Mouse (Mus musculus) thymus, postnatal 36 days (tissue): ENCODE results near the gene Srsf10.
A peak's percentile ranks its signal among the peaks of the same experiment; 100 is the strongest.

Experiments used
- DNase-seq, 2 experiments: peaks; one replicate each; pipeline ENCODE4 v3.0.0; 2022; ENCODE audit warnings: mixed read lengths in 2 of 2

Srsf10 gene

DNA sequence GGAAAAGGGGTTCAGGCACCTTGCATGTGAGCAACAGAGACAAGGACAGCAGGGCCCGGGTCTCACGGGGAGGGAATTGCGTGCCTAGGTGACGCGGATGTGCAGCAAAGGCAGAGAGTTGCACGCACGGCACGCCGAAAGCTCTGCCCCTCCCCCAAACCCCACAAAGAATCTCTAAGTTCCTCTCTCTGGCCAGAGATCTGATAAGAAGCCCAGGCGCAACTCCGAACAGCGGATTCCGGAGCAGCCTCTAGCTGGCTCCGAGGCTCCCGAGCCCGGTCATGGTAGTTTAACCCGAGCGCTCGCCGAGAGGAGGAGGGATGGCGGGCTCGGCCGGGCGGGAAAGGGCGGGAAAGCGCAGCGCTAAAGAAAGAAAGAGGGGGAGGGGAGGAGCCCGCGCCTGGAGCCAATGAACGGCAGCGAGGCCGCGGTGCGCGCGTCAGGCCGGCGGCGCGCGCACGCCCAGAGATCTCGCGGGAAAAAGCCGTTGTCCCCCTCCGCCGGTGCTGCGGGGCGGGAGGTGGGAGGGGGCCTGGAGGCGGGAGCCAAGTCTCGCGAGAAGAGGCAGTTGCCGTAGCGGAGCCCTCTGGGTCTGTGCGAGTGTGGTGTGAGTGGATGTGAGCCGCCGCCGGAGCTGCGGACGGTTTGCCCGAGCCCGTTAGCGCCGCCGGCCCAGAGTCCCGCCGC is at the start of gene Srsf10:
TSS of gene Srsf10 (plus strand) at position 212 of the 687 bp plus-strand sequence.
- DNase-seq, result peak; percentile 95 to 97

DNA sequence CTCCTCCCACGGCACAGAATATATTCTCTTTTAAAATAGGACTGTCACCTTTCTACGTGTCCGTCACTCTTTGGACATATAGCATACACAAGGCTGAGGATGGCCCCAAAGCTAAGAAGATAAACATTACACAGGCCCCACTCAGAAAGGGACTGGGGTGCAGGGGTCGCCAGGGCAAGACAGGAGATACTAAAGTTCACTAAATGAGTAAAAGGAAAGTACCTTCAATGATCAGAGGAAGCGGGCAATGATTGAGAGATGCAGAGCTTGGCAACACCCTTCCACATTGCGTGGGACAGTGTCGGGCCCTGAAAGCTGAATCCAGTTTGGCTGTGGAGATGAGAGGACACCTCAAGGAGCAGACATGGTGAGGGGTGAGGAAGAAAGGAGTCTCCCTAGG is 40.7 kb upstream of the Srsf10 start:
- no peak for DNase-seq

DNA sequence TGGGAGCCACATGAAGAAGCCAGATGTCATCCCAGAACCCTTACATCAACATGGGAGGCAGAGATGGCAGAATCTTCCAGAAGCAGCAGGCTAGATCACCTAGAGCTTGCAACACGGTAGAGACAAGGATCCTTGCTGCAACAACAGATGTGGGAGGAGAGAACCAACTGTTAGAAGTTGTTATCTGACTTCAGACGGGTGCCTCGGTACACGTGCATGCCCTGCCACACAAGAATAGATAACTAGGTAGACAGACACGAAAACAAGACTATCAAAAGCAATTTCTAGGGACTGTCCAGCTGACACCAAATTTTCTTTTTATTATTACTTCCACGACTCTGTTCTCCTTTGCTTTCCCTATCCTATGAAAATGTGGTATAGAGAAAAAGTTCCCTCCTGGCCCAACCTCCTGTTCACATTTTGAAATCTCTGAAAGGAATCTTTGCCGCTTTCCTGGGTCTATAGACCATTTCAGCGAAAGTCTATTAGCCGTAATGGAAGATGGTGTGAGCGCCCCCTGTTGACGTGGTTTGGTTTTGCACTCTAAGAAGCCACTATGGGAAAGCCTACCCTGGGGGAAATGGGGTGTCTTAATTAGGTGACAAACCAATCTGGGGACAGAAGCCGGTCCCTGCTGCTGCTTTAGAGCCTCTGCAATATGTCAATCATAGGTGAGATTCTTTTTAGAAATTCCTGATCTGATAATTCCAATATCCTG is 38.5 kb upstream of the Srsf10 start:
- peak; percentile 27 to 50 for DNase-seq

DNA sequence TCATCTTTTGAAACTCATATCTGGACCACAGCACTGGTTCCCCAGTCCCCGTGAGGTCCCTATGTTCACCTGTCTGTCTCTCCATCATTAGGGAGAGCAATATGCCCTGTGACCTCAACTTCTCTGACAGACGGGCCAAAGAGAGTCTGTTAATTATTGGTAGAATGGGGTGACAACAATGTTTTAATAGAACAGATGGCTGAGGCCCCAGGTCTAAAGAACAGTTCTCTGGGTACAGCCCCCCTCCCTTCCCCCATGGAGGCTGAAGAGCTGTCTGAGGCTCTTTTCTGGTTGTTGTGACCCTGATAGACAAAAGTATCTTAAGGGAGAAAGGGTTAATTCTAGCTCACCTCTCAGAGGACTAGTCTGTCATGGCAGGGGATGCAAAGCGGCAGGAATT is 37.2 kb upstream of the Srsf10 start:
- no peak for DNase-seq

DNA sequence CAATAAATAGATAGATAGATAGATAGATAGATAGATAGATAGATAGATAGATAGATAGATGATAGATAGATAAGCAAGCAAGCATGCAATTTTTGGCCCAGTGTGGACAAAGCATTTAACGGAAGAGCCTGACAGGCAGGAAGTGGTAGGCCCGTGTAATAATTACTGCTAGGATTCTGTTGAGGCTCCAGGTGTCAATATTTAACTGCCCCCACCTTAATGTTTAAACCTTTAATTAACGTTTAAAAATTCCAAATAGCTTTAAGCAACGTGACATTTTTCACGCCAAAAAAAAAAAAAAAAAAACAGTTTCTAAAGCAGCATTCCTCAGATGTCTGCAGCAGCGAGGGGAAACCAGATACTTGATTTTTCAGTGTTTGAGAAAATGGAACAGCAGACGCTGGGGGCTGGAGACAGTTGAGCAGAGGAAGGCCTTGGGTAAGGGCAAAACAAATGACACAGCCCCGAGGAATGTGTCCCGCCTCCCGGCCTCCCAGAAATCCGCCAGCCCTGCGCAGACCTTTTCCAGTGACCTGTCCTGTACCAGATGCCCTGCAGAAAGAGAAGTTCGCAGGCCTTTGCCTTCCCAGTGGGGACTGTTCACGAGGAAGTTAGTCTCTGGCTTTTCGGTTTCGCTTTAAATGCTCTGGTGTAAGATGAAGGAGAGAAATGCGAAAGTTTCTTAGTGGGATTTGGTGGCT is 35.6 kb upstream of the Srsf10 start:
- no peak for DNase-seq

DNA sequence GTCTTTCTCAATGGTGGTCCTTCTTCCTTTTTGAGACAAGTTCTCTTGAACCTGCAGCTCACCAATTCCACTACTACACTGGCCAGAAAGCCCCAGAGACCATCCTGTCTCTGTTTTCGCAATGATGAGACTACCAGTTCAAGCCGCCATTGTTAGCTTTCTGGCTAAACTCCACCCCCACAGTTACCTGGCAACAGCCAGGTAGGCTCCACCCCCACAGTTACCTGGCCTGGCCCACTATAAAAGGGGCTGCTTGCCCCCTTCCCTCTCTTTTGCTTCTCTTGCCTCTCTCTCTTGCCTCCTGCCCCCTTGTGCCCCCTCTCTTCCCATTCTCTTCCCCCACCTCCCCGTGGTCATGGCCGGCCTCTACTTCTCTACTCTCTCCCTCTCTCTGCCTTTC is 33.8 kb upstream of the Srsf10 start:
- DNase-seq, result no peak

DNA sequence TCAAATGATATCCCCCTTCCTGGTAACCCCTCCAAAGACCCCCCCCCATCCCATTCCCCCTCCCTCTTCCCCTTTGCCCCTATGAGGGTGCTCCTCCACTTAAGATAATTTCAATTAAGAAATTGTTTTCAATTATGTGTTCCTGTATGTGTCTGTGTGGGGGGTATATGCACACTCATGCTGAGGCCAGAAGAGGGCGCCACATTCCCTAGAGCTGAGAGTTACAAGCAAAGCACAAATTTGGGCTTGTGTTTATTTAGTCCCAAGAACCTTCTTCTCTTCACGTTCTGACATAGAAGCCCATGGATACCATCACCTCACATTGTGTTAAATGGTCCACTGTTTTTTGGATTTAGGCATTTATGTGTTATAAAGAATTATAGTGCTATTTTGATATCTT is 32.2 kb upstream of the Srsf10 start:
- peak; percentile 37 to 40 for DNase-seq

DNA sequence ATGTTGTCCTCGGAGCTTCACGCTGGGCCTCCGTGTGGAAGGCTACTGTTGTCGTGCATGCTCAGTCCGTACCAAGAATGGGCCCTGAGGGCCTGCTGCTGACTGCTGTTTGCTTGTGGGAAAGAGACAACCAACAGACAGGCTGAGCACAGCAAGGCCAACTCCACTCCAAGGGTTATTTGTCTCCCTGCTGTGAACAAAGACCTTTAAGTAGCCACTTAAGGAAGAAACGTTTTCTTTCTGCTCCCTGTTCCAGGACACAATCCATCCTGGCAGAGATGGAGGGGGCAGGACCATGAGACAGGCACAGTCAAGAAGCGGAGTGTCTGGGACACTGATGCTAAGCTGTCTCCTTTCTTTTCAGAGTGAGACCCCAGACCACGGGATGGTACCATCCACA is 31.3 kb upstream of the Srsf10 start:
- DNase-seq, result no peak

DNA sequence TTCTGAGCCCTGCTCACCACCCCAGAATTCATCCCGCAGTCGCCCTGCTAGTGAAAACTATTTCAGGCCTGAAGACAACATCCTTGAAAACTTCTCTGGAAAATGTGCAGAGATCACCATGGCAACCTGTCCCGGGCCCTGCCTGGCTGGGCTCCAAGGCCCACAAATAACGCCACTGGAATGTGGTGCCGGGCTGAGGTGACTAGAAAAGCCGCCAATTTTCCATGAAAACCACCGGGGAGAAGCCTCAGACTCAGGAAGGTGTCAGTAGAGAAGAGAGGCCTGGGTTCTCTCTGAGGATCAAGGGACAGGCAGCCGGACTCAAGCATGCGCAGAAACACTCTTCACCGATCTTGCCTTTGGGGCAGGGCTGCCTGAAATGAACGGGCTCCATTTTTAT is 27.1 kb upstream of the Srsf10 start:
- no peak for DNase-seq

DNA sequence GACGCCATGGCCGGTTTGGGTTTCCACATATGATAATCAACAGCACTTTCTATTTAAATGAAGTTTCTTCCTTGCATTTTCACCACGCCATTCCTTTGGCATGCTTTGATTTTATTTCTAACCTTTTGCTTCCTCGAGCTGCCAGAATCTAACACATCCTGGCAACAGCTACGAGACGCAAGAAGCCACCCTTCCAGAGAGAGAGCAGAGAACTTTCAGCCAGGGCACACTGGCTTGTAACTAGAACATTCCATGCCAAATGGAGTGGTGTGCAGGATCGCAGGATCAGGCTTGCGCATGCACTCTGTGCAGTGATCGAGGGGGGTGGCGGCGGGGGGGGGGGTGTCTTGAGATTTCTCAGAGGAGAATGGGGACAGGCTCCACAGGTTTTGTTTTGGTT is 23.5 kb upstream of the Srsf10 start:
- DNase-seq, result no peak

DNA sequence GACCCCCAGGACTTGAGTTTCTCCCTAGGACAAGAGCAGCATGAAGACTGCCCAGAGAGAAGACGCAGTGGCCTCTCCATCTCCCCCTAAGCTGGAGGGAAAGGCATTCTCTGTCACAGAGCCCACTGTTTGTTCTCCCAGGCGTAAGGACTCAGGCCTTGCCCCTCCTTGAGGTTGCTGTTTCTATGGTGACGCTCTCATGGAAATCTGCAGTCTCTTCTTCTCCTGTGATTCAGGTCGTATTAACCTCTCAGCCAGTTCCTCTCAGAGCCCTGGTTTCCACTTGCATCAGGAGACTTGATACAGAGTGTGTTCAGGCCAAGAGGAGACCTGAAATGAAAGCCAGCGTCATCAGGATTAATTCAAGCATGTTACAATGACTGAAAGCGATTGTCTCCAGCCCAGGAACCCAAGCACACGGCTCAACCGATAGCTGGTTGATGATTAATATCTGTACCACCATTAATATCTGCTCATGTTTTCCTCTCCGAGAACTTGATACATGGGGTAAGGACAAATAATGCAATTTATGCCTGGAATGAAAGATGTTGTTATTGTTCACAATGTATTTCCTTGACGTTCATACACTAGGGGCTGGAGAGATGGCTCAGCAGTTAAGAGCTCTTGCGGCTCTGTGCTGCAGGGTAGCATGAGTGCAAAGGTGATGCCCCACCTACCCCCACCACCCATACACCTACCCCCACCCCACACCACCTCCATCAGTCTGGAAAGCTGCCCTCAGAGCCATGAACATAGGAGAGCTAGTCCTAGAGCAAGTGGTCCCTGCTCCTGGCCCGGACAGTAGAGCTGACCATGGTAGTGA is 22.0 kb upstream of the Srsf10 start:
- DNase-seq, result no peak

DNA sequence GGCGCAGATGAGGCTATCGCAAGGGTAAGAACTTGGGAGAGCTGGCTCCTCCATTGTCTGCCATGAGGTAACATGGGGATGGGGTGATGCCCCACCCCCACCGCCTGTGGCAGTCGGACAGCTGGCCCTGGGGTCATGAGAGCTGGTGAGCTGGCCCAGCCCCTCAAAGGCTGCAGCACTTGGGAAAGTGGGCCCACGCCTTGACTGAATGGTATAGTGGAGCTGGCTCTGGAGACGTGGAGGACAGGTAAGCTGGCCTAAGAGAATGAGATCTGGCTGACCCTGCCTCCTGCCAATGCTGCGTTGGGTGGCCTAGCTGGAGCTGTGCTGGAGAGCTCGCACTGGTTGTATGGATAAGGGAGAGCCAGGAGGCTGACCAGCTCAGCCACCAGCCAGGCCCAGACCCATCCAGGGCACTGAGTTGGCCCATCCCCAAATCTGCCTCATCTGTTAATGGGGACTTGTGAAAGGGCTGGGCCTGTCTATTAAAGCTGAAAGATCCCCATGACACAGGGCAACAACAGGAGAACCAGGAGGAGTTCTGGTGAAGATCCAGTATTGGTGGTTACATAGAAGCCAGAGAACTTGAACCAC is 21.3 kb upstream of the Srsf10 start:
- no peak for DNase-seq

DNA sequence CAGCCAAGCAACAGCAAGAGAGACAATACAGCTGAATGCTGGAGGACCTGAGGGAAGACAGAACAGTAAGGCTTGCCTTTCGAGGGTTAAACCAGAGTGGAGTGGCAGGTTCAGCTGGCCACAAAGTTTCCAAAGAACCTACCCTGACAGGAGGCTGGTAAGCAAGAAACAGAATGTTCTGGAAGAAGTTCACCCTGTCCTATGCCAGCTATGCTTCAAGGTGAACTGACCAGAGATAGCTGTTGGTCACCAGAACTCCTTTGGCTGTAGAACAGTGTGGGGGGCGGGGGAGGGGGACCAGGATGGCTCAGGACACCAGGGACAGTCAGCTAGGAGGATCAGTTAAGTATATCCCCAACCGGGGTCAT is 16.6 kb upstream of the Srsf10 start:
- no peak for DNase-seq

DNA sequence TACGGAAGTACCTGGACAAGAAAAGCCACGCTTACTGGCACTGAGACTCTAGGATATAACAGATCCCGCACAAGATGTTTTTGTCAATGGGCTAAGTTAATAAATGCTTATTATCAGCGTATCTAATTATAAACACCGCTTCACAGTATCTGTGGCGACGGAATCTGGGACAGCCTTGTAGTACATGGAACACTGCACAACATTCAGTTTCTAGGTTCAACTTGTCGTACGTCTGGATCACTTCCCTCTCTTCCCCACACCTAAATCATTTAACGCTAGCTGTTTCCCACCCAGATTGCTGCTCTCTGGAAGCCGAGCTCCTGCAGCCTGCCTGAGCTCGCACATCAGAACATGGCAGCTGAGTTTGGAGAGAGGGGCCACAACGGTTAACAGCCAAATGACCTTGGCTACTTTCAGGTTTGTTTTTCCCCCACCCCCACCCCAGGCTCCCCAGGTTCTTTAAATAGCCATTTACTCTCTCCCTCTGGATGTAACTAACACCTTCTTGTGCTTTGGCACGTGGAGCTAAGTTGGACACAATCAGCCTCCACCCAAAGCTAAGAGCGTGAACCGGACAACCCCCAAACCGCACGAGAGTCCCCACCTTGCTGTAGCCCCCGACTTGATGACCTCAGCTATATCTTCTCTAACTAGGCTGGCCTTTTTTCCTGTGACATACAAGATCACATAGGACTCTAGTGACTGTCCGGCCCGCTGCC is 16.1 kb upstream of the Srsf10 start:
- DNase-seq, result no peak

DNA sequence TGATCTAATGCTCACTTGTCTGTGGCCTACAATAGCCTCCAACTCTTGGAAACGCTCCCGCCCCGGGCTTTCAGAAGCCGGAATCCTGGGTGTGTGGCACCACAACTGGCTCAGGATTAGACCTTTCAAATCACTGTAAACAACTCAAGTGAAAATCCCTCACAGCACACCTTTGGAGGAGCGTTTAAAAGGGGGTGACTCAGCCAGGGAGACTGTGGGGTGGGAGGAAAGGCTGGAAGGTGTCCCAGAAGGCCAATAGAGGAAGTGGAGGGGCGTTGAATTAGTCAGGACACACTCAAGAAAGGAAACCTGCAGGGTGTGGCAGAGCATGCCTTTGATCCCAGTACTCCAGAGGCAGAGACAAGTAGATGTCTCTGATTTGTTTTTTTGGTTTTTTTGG is 11.1 kb upstream of the Srsf10 start:
- DNase-seq, result no peak

DNA sequence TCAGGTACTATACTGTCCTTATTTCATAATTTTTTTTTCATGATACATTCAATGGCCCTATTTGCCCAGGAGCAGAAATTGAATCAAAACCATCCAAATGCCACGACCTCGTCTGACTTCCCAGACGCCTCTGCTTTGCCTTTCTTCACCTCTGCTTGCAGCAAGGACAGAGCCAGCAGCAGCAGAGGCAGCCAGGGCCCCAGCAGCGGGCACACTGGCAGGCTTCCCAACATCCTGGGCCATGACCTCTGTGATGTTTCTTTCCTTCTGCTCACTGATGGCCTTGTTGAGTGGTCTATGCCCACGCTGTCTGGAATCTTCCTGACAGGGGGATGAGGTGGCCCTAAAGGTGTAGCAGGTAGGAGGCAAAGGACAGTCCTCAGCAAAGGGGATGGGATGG is 8.0 kb upstream of the Srsf10 start:
- DNase-seq, result no peak

DNA sequence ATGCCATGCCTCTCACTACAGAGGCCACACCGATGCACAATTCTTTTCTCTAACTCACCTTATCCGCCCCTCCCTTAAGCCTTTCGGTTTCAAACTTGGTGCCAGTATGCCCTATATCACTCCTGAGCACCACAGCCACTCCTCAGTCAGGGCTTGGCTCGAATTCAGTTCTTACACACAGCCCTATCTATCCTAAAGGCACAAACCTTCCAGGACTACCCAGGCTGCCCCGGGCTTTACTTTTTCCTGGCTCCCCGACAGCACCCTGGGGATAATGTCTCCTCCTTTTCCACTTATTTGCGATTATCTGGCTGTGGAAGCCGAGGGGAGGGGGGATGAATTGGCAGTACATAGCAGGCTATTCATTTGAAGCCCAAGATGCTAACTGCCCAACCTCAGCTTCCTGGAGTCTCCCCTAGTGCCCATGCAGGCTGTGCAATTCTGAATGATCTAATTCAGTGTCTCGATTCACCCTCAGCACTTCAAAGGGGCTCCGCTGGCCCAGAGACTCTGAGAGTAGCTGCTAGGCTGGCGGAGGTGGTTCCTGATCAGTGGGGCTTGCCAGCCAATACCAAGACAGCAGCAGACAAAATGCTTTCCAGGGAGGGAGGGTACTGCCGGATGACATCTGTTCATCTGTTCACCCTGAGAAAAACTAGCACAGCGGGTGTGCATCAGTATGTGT is 5.0 kb upstream of the Srsf10 start:
- peak; percentile 37 to 66 for DNase-seq

DNA sequence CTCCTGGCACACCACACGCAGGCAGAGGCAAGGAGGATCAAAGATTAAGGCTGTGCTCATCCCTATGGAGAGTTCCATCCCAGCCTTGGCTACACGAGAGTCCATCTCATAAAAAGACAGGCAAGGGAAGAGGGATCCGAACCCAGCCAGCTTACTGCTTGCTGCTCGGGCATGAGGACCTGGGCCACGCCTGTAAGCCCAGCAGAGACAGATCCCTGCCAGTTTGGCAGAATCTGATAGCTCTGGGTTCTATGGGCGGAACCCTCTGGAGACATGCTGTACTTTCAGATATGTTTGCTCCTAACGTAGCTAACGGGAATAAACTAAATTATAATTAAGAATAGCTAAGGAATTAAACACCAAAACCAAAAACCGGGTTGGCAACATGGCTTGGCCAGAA is 3.6 kb upstream of the Srsf10 start:
- no peak for DNase-seq

DNA sequence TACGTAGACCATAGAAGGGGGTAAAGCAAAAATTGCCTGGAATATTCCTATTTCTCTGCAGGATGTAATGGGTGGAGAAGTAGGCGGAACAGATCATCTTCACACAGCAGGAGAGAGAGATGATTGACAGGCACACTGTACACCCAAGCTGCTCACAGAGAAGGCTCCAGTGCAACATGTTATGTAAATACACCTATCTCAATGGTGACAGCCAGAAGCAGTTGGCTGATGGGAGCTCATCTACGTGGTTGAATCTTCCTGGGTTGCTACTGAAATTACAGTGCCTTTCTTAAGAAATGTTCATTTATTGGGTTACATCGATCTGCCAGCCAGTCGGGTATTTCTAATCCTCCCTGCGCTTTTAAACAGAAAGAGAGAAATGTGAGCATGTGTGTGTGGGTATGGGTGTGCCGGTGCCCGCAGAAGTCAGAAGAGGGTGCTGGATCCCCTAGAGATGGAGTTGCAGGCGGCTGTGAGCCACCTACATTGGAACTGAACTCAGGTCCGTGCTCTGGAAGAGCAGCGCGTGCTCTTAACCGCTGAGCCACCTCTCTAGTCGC is 1.5 kb upstream of the Srsf10 start:
- no peak for DNase-seq

DNA sequence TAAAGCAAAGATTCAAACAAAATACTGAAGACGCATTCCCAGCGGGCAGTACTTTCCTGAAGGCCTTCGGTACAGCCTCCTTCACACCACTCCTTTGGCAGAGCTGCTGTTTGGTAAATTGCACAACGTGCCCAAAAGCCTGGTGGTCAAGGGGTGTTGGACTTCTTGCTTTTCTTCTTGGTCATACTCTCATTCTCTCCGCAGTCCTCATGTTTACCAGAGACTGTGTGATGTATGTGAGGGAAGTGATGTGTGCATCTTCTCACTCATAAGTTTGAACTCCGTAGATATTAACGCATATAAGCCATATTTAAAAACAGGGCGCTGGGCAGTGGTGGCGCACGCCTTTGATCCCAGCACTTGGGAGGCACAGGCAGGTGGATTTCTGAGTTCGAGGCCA is 917 bp upstream of the Srsf10 start:
- no peak for DNase-seq

DNA sequence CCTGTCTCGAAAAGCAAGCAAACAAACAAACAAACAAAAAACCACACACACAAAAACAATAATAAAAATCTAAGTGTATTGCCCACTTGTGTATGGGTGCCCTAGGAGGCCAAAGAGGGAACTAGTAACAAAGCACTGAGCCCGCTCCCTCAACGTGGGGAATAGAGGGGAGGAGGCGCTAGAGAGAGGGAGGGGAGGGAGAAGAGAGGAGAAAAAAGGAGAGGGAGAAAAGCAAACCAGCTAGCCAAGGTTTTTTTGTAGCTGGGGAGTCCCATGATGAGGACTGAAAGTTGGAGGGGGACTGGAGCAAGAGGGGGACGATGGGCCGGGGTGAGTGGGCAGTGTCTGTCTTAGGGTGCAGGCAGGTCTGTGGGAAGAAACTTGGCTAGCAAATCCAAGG is 467 bp upstream of the Srsf10 start:
- peak in 1 of 2 experiments; percentile 33 for DNase-seq
